Mouse (Mus musculus) cortical plate, adult 2 months (tissue): ENCODE measurements around the gene Ahnak.

ENCODE experiments used
- CTCF ChIP-seq: fragments of 200-500 bp; IDR thresholded peaks from 2 replicates; pipeline ENCODE4 v1.5.1; 2011; ENCODE audit warnings: mild to moderate bottlenecking, control low read depth, low read length; ENCODE audit not compliant: insufficient read depth; ENCODE audit errors: extremely low read depth
- POLR2A ChIP-seq: fragments of 200-500 bp; IDR thresholded peaks from 2 replicates; pipeline ENCODE4 v1.6.1; 2011; ENCODE audit warnings: mild to moderate bottlenecking, low read length, control low read depth; ENCODE audit not compliant: insufficient read depth; ENCODE audit errors: extremely low read depth

GRCm38 (mm10) chr19:9039928-9040327 is 50.8 kb downstream of the Ahnak start:
- TF ChIP-seq POLR2A (no peak), CTCF (no peak)
